Mouse (Mus musculus) intestine, embryonic 15.5 days (tissue): ENCODE results near the gene Spata46. TPM values are rescaled to one million over a fixed set of nuclear protein-coding genes. Genes with fewer than 3 reads are reported as not detected.

Experiments
- ATAC-seq: fragments of 200-750 bp; cut with Nextera tagmentation; 2 replicates; pipeline ENCODE4 v1.8.0; 2017; ENCODE audit warnings: moderate TSS enrichment, moderate library complexity
- H3K27ac ChIP-seq: fragments of 300-500 bp; sonication (generic); 2 replicates; pipeline ENCODE4 v1.5.1; 2015; ENCODE audit warnings: mild to moderate bottlenecking, inconsistent platforms
- H3K27me3 ChIP-seq: fragments of 300-500 bp; sonication (generic); replicated peaks from 2 replicates; pipeline ENCODE4 v1.6.1; 2015; ENCODE audit warnings: inconsistent platforms
- H3K36me3 ChIP-seq: fragments of 300-500 bp; sonication (generic); 2 replicates; pipeline ENCODE4 v1.6.1; 2015; ENCODE audit warnings: inconsistent platforms
- H3K4me1 ChIP-seq: fragments of 300-500 bp; sonication (generic); replicated peaks from 2 replicates; pipeline ENCODE4 v1.6.1; 2015; ENCODE audit warnings: inconsistent platforms
- H3K4me2 ChIP-seq: fragments of 300-500 bp; sonication (generic); replicated peaks from 2 replicates; pipeline ENCODE4 v1.6.1; 2015; ENCODE audit warnings: mild to moderate bottlenecking, inconsistent platforms
- H3K4me3 ChIP-seq: fragments of 300-500 bp; sonication (generic); replicated peaks from 2 replicates; pipeline ENCODE4 v1.5.1; 2015; ENCODE audit warnings: inconsistent platforms
- H3K9ac ChIP-seq: fragments of 300-500 bp; sonication (generic); 2 replicates; pipeline ENCODE4 v1.6.1; 2015; ENCODE audit warnings: inconsistent platforms
- H3K9me3 ChIP-seq: fragments of 300-500 bp; sonication (generic); 2 replicates; pipeline ENCODE4 v1.6.1; 2016; ENCODE audit warnings: inconsistent platforms
- WGBS: fragments of 180-500 bp; shearing (Covaris S2); methylation state at CpG from one replicate; pipeline ENCODE4 v1.1.7; 2015; 5-methylcytosine and 5-hydroxymethylcytosine counted together
- polyA plus RNA-seq: library from polyadenylated mRNA; unstranded; fragments of >200 nt; fragmentation: Nextera tagmentation; extraction: Ambion mirVana; gene quantifications from 2 replicates; pipeline ENCODE4 v1.2.1, GENCODE M21; 2015

Gene Spata46
- polyA plus RNA-seq, 1 experiment from 2014 or later, result 0.44 TPM

DNA sequence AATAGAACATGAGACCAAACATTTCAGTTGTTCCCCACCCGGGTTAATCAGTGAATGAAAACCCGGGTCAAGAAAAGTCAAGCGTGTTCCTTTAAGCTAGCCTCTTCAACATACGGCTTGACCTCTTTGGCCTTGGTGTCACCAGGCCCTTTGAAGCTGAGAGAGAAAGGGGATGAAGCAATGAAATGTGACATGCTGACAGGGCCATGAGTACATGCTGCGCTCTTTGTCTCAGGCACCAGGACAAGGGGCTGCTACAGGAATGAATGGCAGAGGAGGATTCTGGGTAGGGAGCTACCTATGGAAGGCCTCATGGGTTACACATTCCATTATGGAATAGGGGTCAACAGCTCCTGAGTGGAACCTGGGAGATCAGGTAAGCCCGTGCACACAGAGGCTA, 5.5 kb upstream of the Spata46 start:
- Histone ChIP-seq H3K9me3 (no peaks in the 10 kb centered on the region), H3K27ac (no peak overlapping the region), H3K9ac (no peak overlapping the region), H3K4me2 (no peak overlapping the region), H3K36me3 (no peaks in the 10 kb centered on the region), H3K4me3 (no peak overlapping the region), H3K4me1 (no peaks in the 10 kb centered on the region), H3K27me3 (no peaks in the 10 kb centered on the region)
- no peak for ATAC-seq
- WGBS, result 89% methylated on average over 6 of the region's 6 CpGs

DNA sequence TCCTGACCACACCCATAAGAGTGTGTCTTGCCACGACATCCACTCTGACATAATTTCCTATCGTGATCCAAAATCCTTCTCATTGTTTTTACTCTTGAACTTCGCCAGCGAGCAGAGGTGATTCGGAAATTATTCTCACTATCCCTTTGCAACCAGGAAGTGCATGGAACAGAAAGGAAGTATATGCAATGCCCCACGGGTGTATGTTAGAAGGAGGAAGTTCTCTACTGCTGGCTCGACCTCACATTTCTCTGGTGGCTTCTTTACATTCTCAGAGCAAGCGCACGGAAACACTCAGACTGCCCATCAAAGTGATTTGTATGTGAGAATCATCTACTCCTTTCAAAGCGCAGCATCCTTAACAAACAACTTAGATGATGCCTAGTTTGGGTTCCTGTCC, 3.6 kb upstream of the Spata46 start:
- no peak overlapping the region for H3K4me3 ChIP-seq
- no peaks in the 10 kb centered on the region for H3K4me1 ChIP-seq
- H3K4me2 ChIP-seq, result no peak overlapping the region
- no peaks in the 10 kb centered on the region for H3K9me3 ChIP-seq
- H3K9ac ChIP-seq, result no peak overlapping the region
- H3K36me3 ChIP-seq, result no peaks in the 10 kb centered on the region
- no peak overlapping the region for H3K27ac ChIP-seq
- whole genome bisulfite sequencing, result 89% methylated on average over 10 of the region's 10 CpGs
- no peak for ATAC-seq
- H3K27me3 ChIP-seq, result no peaks in the 10 kb centered on the region

DNA sequence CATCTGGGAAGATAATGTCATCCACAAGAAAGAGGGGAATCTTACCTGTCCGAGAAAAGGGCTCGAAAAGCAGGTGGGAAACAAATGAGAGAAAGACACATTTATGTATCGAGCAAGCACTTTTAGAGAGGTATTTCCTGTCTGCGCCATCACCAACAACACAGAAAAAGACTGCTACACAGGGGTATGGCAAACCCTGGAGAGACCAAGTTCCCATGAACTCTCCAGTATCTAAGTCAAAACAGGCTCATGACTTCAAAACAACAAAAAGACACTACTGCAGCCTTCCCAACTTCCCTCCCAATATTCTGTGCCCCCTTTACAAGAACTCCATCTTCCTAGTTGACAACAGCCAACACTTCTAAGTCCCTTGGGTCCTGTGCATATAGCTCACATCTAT, 2.4 kb upstream of the Spata46 start, which contains the start of gene Gm7694:
Gm7694 (minus strand) TSS at position 101 of the 400 bp plus-strand sequence.
- Histone ChIP-seq H3K4me2 (no peak within 1 kb of the TSS), H3K27me3 (no peaks in the 10 kb centered on the region), H3K36me3 (no peaks in the 10 kb centered on the region), H3K9me3 (no peaks in the 10 kb centered on the region), H3K9ac (no peak within 1 kb of the TSS), H3K27ac (no peak within 1 kb of the TSS), H3K4me1 (no peaks in the 10 kb centered on the region), H3K4me3 (no peak within 1 kb of the TSS)
- no peak for ATAC-seq
- WGBS, result 91% methylated on average over 4 of the region's 4 CpGs

DNA sequence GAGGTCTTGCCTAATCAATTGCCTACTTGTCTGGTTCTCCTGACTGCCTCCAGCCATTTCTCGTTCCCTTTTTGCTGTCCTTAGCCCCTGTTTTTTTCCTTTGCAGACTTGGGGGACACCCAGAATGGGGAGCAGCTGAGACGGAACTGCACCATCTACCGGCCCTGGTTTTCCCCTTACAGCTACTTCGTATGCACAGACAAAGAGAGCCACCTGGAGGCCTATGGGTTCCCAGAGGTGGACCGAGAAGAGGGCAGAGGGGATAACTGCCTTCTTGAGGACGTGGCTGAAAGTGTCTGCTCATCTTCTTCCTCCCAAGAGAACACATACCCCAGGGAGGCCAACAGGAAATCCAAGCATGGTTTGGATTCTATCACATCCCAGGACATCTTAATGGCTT, 2.8 kb downstream of the Spata46 start:
- no peaks in the 10 kb centered on the region for H3K4me1 ChIP-seq
- H3K9ac ChIP-seq, result no peak overlapping the region
- no peak overlapping the region for H3K4me2 ChIP-seq
- ATAC-seq, result no peak
- no peak overlapping the region for H3K4me3 ChIP-seq
- H3K9me3 ChIP-seq, result no peaks in the 10 kb centered on the region
- no peaks in the 10 kb centered on the region for H3K27me3 ChIP-seq
- 77% methylated on average over 6 of the region's 6 CpGs for WGBS
- no peak overlapping the region for H3K27ac ChIP-seq
- no peaks in the 10 kb centered on the region for H3K36me3 ChIP-seq

DNA sequence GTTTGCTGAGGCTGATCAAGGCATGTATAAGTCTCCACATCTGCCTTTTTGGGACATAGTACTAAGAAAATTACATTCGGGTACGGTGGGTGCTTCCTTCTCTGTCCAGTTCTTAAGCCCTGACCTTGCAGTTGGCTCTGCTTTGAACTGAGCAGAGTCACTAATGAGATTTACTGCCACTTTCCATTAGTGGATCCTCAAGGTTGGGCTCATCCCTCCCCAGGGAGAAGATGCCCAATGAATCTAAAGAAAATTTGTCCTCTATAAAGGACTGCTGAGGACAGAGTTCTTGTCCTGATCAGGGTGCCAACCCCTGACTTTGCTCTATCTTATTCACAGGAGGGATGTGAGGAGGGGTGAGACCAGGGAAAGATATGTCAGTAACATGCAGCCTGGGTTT, 13.4 kb downstream of the Spata46 start:
- Histone ChIP-seq H3K9me3 (no peaks in the 10 kb centered on the region), H3K36me3 (no peaks in the 10 kb centered on the region), H3K9ac (no peak overlapping the region), H3K4me3 (no peak overlapping the region), H3K27me3 (no peaks in the 10 kb centered on the region), H3K4me1 (no peaks in the 10 kb centered on the region), H3K4me2 (no peak overlapping the region), H3K27ac (no peak overlapping the region)
- ATAC-seq, result no peak
- WGBS, result 90% methylated on average over 2 of the region's 2 CpGs

DNA sequence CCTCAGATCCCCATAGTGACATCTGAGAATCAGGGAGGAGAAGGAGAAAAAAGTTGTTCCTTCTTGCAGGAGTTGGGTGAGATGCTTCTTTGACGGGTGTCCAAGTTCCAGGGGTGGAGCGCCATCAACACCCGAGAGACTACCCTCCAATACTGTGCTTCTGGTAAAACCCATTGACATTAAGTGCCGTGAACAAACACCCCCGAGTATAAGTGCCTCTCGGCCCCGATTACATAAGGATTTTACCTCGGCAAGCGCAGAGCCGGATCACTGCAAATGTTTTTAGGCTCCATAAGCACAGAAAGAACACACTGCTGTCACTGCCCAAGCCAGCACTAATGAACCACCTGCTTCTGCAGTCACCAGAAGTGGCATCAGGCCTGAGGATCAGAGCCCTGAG, 14.4 kb downstream of the Spata46 start:
- Histone ChIP-seq H3K4me3 (no peak overlapping the region), H3K4me1 (no peaks in the 10 kb centered on the region), H3K36me3 (no peaks in the 10 kb centered on the region), H3K9me3 (no peaks in the 10 kb centered on the region), H3K4me2 (no peak overlapping the region), H3K27me3 (no peaks in the 10 kb centered on the region), H3K27ac (no peak overlapping the region), H3K9ac (no peak overlapping the region)
- WGBS, result 88% methylated on average over 10 of the region's 10 CpGs
- ATAC-seq, result no peak

DNA sequence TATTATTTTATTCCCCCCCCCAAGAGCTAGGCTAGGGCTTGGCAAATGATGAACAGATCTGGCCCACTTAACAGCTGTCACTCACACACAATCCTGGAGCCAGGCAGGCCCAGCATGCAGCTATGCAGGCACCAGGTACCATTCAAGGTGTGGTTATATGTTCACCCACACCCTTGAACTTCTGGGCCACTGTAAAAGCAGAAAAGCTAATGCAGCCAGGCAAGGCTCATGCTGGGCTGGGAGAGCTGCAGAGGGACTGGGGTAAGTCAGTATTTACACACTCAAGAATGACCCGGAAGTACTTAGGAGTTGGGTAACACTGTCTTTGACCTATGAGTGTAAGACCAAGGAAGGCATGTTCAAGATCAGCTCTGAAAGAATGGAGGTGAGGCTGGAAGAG, 15.7 kb downstream of the Spata46 start:
- WGBS, result 92% methylated on average over 1 of the region's 1 CpGs
- Histone ChIP-seq H3K27ac (no peak overlapping the region), H3K4me1 (no peaks in the 10 kb centered on the region), H3K9ac (no peak overlapping the region), H3K36me3 (no peaks in the 10 kb centered on the region), H3K4me3 (no peak overlapping the region), H3K27me3 (no peaks in the 10 kb centered on the region), H3K9me3 (no peaks in the 10 kb centered on the region), H3K4me2 (no peak overlapping the region)
- ATAC-seq, result peak; percentile 51

DNA sequence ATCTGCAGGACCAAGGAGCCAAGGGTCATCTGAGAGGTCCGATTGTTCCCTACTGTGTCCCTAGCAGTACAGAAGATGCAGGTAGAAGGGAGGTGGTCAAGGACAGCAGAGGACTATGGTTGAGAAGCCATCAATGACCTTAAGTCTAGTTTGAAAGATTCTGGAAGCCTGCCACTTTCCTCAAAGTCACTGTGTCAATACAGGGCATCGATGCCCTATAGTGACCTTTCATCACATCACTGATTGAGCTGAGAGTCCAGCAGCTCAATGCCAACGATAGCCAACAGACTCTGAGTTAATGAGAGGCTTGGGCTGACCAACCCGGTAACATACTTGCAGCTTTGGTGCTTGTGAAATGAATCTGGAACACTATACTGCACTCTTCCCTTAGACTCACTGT, 16.7 kb downstream of the Spata46 start:
- no peak for ATAC-seq

DNA sequence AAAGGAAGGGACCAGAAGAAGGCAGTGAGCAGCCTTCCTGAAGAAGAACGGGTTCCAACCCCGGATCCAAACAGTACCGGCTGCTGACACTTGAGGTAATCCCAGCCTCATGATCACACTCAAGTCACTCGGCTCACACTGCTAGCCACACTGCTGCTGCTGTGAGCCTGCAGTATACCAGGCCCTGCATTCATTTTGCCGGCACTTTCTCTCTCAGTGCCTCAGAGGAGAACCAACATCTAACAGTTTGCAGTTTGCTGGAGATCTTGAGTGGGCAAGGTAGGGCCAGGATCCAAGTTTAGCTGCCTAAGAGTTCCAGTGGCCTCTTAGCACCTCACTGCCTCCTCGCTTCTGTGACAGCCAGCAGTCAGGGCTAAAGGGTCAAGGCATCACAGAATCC, 23.3 kb downstream of the Spata46 start:
- no peaks in the 10 kb centered on the region for H3K9me3 ChIP-seq
- WGBS, result 54% methylated on average over 6 of the region's 6 CpGs
- H3K4me1 ChIP-seq, result no peaks in the 10 kb centered on the region
- H3K36me3 ChIP-seq, result no peaks in the 10 kb centered on the region
- H3K27me3 ChIP-seq, result no peaks in the 10 kb centered on the region
- no peak overlapping the region for H3K27ac ChIP-seq
- no peak for ATAC-seq
- H3K4me2 ChIP-seq, result no peak overlapping the region
- no peak overlapping the region for H3K4me3 ChIP-seq
- H3K9ac ChIP-seq, result no peak overlapping the region

More for the DNA sequence above, 16.7 kb downstream of the Spata46 start:
- Histone ChIP-seq H3K4me3 (no peak overlapping the region), H3K36me3 (no peaks in the 10 kb centered on the region), H3K4me1 (no peaks in the 10 kb centered on the region), H3K27me3 (no peaks in the 10 kb centered on the region), H3K9me3 (no peaks in the 10 kb centered on the region), H3K4me2 (no peak overlapping the region), H3K27ac (no peak overlapping the region), H3K9ac (no peak overlapping the region)
- 89% methylated on average over 4 of the region's 4 CpGs for WGBS

DNA sequence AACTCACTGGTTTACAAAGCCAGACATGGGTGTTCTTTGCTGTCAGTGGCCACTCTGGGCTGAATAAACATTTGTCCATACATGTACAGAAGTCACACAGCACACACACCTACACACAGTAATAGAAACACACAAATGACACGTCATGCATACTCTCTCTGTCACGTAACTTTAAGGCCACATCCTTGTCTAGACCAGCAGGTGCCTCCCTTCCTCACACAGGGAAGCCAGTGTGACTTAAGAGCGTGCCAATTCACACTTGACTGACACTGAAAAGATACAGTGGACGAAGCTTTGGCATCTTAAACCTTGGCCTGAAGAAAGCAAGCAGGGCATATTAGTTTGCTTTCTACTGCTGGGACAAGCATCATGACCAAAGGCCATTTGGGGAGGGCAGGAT, 24.2 kb downstream of the Spata46 start:
- no peak for ATAC-seq
- 92% methylated on average over 4 of the region's 4 CpGs for WGBS

DNA sequence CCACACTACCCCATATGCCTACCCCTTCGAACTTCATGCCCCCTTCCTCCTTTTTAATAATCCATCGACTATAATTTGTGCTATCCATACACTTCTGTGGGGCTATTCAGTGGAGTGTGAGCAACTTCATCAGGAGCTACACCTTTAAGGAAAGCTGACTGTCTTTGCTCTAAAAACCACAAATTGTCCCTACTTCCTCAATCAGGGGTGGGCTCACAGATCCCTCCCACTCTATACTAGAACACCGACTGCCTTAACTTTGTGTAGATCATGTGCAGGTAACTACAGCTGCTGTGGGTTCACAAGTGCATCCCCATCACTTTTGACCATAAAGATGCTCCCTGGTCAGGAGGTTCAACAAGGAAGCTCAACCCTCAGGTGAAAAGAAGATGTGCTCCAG, 31.3 kb downstream of the Spata46 start:
- 92% methylated on average over 3 of the region's 3 CpGs for WGBS
- no peak overlapping the region for H3K9ac ChIP-seq
- no peaks in the 10 kb centered on the region for H3K4me1 ChIP-seq
- no peak for ATAC-seq
- H3K27ac ChIP-seq, result no peak overlapping the region
- no peaks in the 10 kb centered on the region for H3K27me3 ChIP-seq
- no peak overlapping the region for H3K4me3 ChIP-seq
- no peaks in the 10 kb centered on the region for H3K36me3 ChIP-seq
- H3K9me3 ChIP-seq, result no peaks in the 10 kb centered on the region
- H3K4me2 ChIP-seq, result no peak overlapping the region

More for the DNA sequence above, 24.2 kb downstream of the Spata46 start:
- Histone ChIP-seq H3K4me3 (no peak overlapping the region), H3K27ac (no peak overlapping the region), H3K27me3 (no peaks in the 10 kb centered on the region), H3K9ac (no peak overlapping the region), H3K9me3 (no peaks in the 10 kb centered on the region), H3K4me1 (no peaks in the 10 kb centered on the region), H3K36me3 (no peaks in the 10 kb centered on the region), H3K4me2 (no peak overlapping the region)

DNA sequence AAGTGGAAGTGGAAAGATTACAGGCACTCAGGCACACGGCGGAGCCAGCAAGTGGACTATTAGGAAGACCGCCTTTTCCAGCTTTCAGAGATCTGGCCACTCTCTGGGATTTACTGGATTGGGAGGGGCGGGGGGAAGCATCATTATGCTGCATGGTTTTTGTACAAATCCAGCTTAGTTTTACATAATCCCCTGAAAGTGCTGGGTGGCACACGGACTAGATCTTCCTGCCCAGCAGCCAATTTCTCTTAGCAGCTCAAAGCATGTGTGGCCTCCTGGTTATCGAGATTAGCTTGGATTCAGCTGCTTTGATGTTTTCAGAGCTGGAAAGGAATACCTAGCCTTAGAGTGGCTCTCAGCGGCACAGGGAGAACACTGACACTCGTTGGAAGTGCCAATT, 34.5 kb downstream of the Spata46 start:
- 83% methylated on average over 8 of the region's 8 CpGs for WGBS
- Histone ChIP-seq H3K4me2 (no peak overlapping the region), H3K4me1 (no peaks in the 10 kb centered on the region), H3K9me3 (no peaks in the 10 kb centered on the region), H3K36me3 (no peaks in the 10 kb centered on the region), H3K27ac (no peak overlapping the region), H3K27me3 (no peaks in the 10 kb centered on the region), H3K9ac (no peak overlapping the region), H3K4me3 (no peak overlapping the region)
- no peak for ATAC-seq

DNA sequence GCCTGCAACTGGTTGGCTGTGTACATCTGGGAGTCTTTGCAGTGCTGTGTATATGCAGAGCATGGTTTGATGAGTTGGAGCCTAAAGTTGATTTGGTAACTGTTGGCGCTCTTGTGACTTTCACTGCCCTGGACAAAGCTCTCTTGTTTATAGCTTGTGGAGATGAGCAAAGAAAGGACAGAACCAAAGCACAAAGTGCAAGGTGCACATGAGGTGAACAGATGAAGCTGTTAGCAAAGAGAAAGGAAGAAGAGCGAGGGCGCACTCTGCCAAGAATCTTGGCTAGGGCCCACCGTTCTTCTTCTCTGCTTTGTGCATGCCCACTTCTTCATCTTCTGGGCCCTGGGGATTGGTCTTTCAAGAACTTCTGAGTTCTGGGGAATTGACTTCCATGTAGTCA, 35.3 kb downstream of the Spata46 start:
- H3K4me3 ChIP-seq, result no peak overlapping the region
- WGBS, result 97% methylated on average over 4 of the region's 4 CpGs
- no peak for ATAC-seq

DNA sequence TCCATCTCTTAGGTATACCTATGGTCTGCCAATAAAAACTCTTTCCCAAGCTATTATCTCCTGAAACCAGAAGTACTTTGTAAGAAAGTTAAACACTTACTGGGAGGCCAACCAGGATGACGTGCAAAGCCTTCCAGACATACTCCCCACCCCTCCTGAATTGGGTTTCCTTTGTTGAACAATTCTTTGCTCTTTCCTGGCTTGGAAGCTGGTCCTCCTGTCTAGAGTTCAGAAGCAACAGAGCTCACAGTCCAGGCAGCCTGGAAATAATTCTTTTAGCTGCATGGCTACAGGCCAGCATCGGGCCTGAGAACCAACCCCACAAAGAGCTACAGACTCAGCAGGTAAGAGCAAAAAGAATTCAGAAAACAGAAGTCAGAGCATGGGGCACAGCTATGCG, 37.7 kb downstream of the Spata46 start:
- Histone ChIP-seq H3K27ac (no peak overlapping the region), H3K27me3 (no peaks in the 10 kb centered on the region)
- 64% methylated on average over 3 of the region's 3 CpGs for whole genome bisulfite sequencing

More for the DNA sequence above, 35.3 kb downstream of the Spata46 start:
- Histone ChIP-seq H3K9me3 (no peaks in the 10 kb centered on the region), H3K27ac (no peak overlapping the region), H3K4me1 (no peaks in the 10 kb centered on the region), H3K9ac (no peak overlapping the region), H3K27me3 (no peaks in the 10 kb centered on the region), H3K36me3 (no peaks in the 10 kb centered on the region), H3K4me2 (no peak overlapping the region)

More for the DNA sequence above, 37.7 kb downstream of the Spata46 start:
- Histone ChIP-seq H3K9ac (no peak overlapping the region), H3K36me3 (no peaks in the 10 kb centered on the region), H3K4me2 (no peak overlapping the region), H3K9me3 (no peaks in the 10 kb centered on the region), H3K4me1 (no peaks in the 10 kb centered on the region), H3K4me3 (no peak overlapping the region)
- no peak for ATAC-seq
